In the genomic region with DNA sequence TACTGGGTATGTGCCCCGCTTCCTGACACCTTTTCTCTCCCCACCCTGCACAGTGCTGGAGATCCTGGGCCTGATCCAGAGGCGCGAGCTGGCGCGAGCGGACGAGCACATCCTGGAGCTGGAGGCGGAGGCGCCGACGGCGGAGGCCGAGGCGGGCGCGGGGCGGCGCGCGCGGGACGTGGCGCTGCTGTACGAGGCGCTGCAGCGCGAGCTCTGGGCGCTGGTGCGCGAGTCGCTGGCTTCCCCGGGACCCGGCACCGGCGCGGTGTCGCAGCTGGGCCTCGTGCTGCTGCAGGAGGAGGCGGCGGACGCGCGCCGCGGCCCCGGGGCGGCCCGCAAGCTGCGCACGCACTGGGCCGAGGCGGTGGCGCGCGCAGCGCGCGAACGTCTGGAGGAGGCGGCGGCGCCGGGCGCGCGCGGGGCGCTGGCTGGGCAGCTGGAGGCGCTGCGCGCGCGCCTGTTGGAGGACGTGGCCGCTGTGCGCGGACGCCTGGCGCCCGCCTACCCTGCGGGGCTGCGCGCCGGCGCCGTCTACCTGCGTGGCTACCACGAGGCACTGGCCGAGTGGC, we compare ENCODE assay signal across 9 mouse cellular contexts. TPM values are rescaled to one million over a fixed set of nuclear protein-coding genes. Genes with fewer than 3 reads are reported as not detected.
DNase-seq lines count a peak whose midpoint lies in the region; ATAC-seq and TF ChIP-seq lines count a peak whose summit lies in the region.
"Had no signal": no experiment of that assay in that cellular context is flagged by ENCODE, and none has a peak within 500 bp of the region (broad histone marks: within the 10 kb centered on the region; RNA-seq: fewer than 3 reads in every experiment).

No protein-coding gene starts in this region.

- TF ChIP-seq CTCF in brain, embryonic 14.5 days (IDR thresholded peaks at IDR 0.05; ENCODE audit: borderline replicate concordance, extremely low read depth, insufficient read depth, insufficient read length) = no peak

- ATAC-seq in embryonic facial prominence, embryonic 14.5 days (ENCODE audit: low read depth) = peak; percentile 89
- ATAC-seq in kidney, embryonic 14.5 days (ENCODE audit: low FRiP score, low TSS enrichment) = peak; percentile 88
- peak; percentile 85 for ATAC-seq in limb, embryonic 15.5 days (ENCODE audit: insufficient number of reproducible peaks, low FRiP score, low TSS enrichment, low read depth)
- ATAC-seq in midbrain, embryonic 16.5 days = peak; percentile 92
- ATAC-seq in inflammation-experienced regulatory T-cells, adult 6 months = no peak

- H3K27me3 ChIP-seq in embryonic facial prominence, embryonic 14.5 days (replicated peaks; ENCODE audit: control insufficient read depth, insufficient read depth, low read length) = peaks cover 43% of the 10 kb centered on the region
- H3K27me3 ChIP-seq in kidney, embryonic 14.5 days (ENCODE audit: control insufficient read depth, insufficient read depth, low read length) = peaks cover 27% of the 10 kb centered on the region
- peaks cover 45% of the 10 kb centered on the region for H3K27me3 ChIP-seq in limb, embryonic 15.5 days
- peaks cover 50% of the 10 kb centered on the region for H3K27me3 ChIP-seq in midbrain, embryonic 16.5 days (ENCODE audit: control insufficient read depth, insufficient read depth, low read depth, low read length)

- under 1% methylated on average over 13 of the region's 89 CpGs for WGBS in embryonic facial prominence, embryonic 14.5 days
- WGBS in kidney, embryonic 14.5 days = 0% methylated on average over 72 of the region's 89 CpGs
- under 1% methylated on average over 76 of the region's 89 CpGs for WGBS in limb, embryonic 15.5 days
- under 1% methylated on average over 67 of the region's 89 CpGs for WGBS in midbrain, embryonic 16.5 days

- H3K36me3 ChIP-seq in embryonic facial prominence, embryonic 14.5 days (ENCODE audit: control insufficient read depth, insufficient read depth, low read length) = no peaks in the 10 kb centered on the region
- H3K36me3 ChIP-seq in kidney, embryonic 14.5 days (ENCODE audit: control insufficient read depth, insufficient read depth, low read length) = no peaks in the 10 kb centered on the region
- H3K36me3 ChIP-seq in limb, embryonic 15.5 days = no peaks in the 10 kb centered on the region
- H3K36me3 ChIP-seq in midbrain, embryonic 16.5 days (ENCODE audit: control insufficient read depth, insufficient read depth, low read length) = no peaks in the 10 kb centered on the region

- peak; percentile 52; the same call in 1 of the 2 replicates for TF ChIP-seq POLR2A in brain, embryonic 14.5 days (IDR thresholded peaks at IDR 0.05; ENCODE audit: borderline replicate concordance, extremely low read depth, insufficient read depth, insufficient read length, poor library complexity, severe bottlenecking)

- peak overlapping the region; percentile 77 for H3K27ac ChIP-seq in embryonic facial prominence, embryonic 14.5 days (replicated peaks; ENCODE audit: low read depth, low read length)
- peak overlapping the region; percentile 55; the same call in 1 of the 2 replicates for H3K27ac ChIP-seq in kidney, embryonic 14.5 days (ENCODE audit: low read depth, low read length)
- peak overlapping the region; percentile 87 for H3K27ac ChIP-seq in limb, embryonic 15.5 days
- H3K27ac ChIP-seq in midbrain, embryonic 16.5 days (ENCODE audit: low read length) = peak overlapping the region; percentile 84
- H3K27ac ChIP-seq: macrophage had no signal

- peak; percentile 91 for DNase-seq in brain, embryonic 14.5 days (ENCODE audit: low read depth)
- peak; percentile 93 for DNase-seq in embryonic facial prominence, embryonic 14.5 days (ENCODE audit: low spot score)
- DNase-seq in heart, adult 9 months (ENCODE audit: low spot score in 2 of 2) = peak; percentile 79 to 80
- DNase-seq in spleen, postnatal 36 days (ENCODE audit: low spot score in 2 of 2) = peak; percentile 31 to 36

- peak overlapping the region; percentile 55 for H3K4me3 ChIP-seq in embryonic facial prominence, embryonic 14.5 days (ENCODE audit: low read depth, low read length)
- peak overlapping the region; percentile 55 for H3K4me3 ChIP-seq in kidney, embryonic 14.5 days (ENCODE audit: low read length)
- peak overlapping the region; percentile 59 for H3K4me3 ChIP-seq in limb, embryonic 15.5 days
- H3K4me3 ChIP-seq in midbrain, embryonic 16.5 days (ENCODE audit: low read depth, low read length) = peak overlapping the region; percentile 52

- peak overlapping the region; percentile 90 for H3K4me2 ChIP-seq in embryonic facial prominence, embryonic 14.5 days (ENCODE audit: low read depth, low read length)
- H3K4me2 ChIP-seq in kidney, embryonic 14.5 days (replicated peaks; ENCODE audit: low read depth, low read length) = peak overlapping the region; percentile 92
- H3K4me2 ChIP-seq in limb, embryonic 15.5 days = peak overlapping the region; percentile 93
- peak overlapping the region; percentile 66 for H3K4me2 ChIP-seq in midbrain, embryonic 16.5 days (ENCODE audit: low read length)

- no peaks in the 10 kb centered on the region for H3K4me1 ChIP-seq in embryonic facial prominence, embryonic 14.5 days (ENCODE audit: control insufficient read depth, insufficient read depth, low read length)
- no peaks in the 10 kb centered on the region for H3K4me1 ChIP-seq in kidney, embryonic 14.5 days (ENCODE audit: control insufficient read depth, insufficient read depth, low read length)
- H3K4me1 ChIP-seq in limb, embryonic 15.5 days = peaks cover 31% of the 10 kb centered on the region
- no peaks in the 10 kb centered on the region for H3K4me1 ChIP-seq in midbrain, embryonic 16.5 days (ENCODE audit: control insufficient read depth, insufficient read depth, low read length)

- 0 out of 2 replicates have a peak, but pooled peaks cover 4% of the 10 kb centered on the region for H3K9me3 ChIP-seq in embryonic facial prominence, embryonic 14.5 days (ENCODE audit: control insufficient read depth, low read length)
- H3K9me3 ChIP-seq in kidney, embryonic 14.5 days (ENCODE audit: control insufficient read depth, low read length) = no peaks in the 10 kb centered on the region
- H3K9me3 ChIP-seq in limb, embryonic 15.5 days = no peaks in the 10 kb centered on the region
- H3K9me3 ChIP-seq in midbrain, embryonic 16.5 days (replicated peaks; ENCODE audit: control insufficient read depth, low read length, poor library complexity, severe bottlenecking) = no peaks in the 10 kb centered on the region

- H3K9ac ChIP-seq in embryonic facial prominence, embryonic 14.5 days (ENCODE audit: low read depth, low read length) = peak overlapping the region; percentile 75
- peak overlapping the region; percentile 72 for H3K9ac ChIP-seq in kidney, embryonic 14.5 days (ENCODE audit: low read depth, low read length)
- peak overlapping the region; percentile 65 for H3K9ac ChIP-seq in limb, embryonic 15.5 days
- peak overlapping the region; percentile 68 for H3K9ac ChIP-seq in midbrain, embryonic 16.5 days (ENCODE audit: low read depth, low read length)

RNA-seq across cellular contexts. Expression of a gene that starts 10.8 kb away (rescaled TPM):
- 0.91 and 1.0 TPM in 2 replicates for polyA plus RNA-seq in brain, embryonic 14.5 days (2012; rRNA removed)
- polyA plus RNA-seq in embryonic facial prominence, embryonic 14.5 days (2014; fragmentation: Nextera tagmentation; extraction: Ambion mirVana) = 1.4 and 1.7 TPM in 2 replicates
- 3.5 and 3.7 TPM in 2 replicates for polyA plus RNA-seq in kidney, embryonic 14.5 days (2014; fragmentation: Nextera tagmentation; extraction: Ambion mirVana)
- polyA plus RNA-seq in limb, embryonic 15.5 days (2015; fragmentation: Nextera tagmentation; extraction: Ambion mirVana) = 1.4 and 1.6 TPM in 2 replicates
- 0.12 and 0.45 TPM in 2 replicates for polyA plus RNA-seq in midbrain, embryonic 16.5 days (2015; fragmentation: Nextera tagmentation; extraction: Ambion mirVana)
- polyA plus RNA-seq in inflammation-experienced regulatory T-cells, adult 6 months (2017; shearing (Covaris generic)) = not detected
- polyA plus RNA-seq: macrophage had no signal

RNA-seq across cellular contexts. Expression of a gene that starts 15.3 kb away (rescaled TPM):
- 50.7 and 67.0 TPM in 2 replicates for polyA plus RNA-seq in brain, embryonic 14.5 days (2012; rRNA removed)
- 10.5 and 10.9 TPM in 2 replicates for polyA plus RNA-seq in embryonic facial prominence, embryonic 14.5 days (2014; fragmentation: Nextera tagmentation; extraction: Ambion mirVana)
- polyA plus RNA-seq in kidney, embryonic 14.5 days (2014; fragmentation: Nextera tagmentation; extraction: Ambion mirVana) = 10.4 and 12.1 TPM in 2 replicates
- 8.2 and 9.3 TPM in 2 replicates for polyA plus RNA-seq in limb, embryonic 15.5 days (2015; fragmentation: Nextera tagmentation; extraction: Ambion mirVana)
- 14.8 and 16.2 TPM in 2 replicates for polyA plus RNA-seq in midbrain, embryonic 16.5 days (2015; fragmentation: Nextera tagmentation; extraction: Ambion mirVana)
- polyA plus RNA-seq in inflammation-experienced regulatory T-cells, adult 6 months (2017; shearing (Covaris generic)) = 1 to 10 TPM in 1 of 3 experiments, under 1 TPM in 2; 0.87 to 1.3 (median 0.89) TPM

RNA-seq across cellular contexts. Expression of a gene that starts 34.2 kb away (rescaled TPM):
- 11.2 and 14.6 TPM in 2 replicates for polyA plus RNA-seq in brain, embryonic 14.5 days (2012; rRNA removed)
- polyA plus RNA-seq in embryonic facial prominence, embryonic 14.5 days (2014; fragmentation: Nextera tagmentation; extraction: Ambion mirVana) = 0.74 and 0.93 TPM in 2 replicates
- 1.4 and 2.4 TPM in 2 replicates for polyA plus RNA-seq in kidney, embryonic 14.5 days (2014; fragmentation: Nextera tagmentation; extraction: Ambion mirVana)
- polyA plus RNA-seq in limb, embryonic 15.5 days (2015; fragmentation: Nextera tagmentation; extraction: Ambion mirVana) = 1.8 and 2.0 TPM in 2 replicates
- 3.9 and 4.2 TPM in 2 replicates for polyA plus RNA-seq in midbrain, embryonic 16.5 days (2015; fragmentation: Nextera tagmentation; extraction: Ambion mirVana)
- under 1 TPM; 0.63 to 0.99 (median 0.65) TPM for polyA plus RNA-seq in inflammation-experienced regulatory T-cells, adult 6 months (2017; shearing (Covaris generic))

RNA-seq across cellular contexts. Expression of a gene that starts 34.2 kb away (rescaled TPM):
- polyA plus RNA-seq in brain, embryonic 14.5 days (2012; rRNA removed) = 29.0 and 38.3 TPM in 2 replicates
- 61.8 and 67.3 TPM in 2 replicates for polyA plus RNA-seq in embryonic facial prominence, embryonic 14.5 days (2014; fragmentation: Nextera tagmentation; extraction: Ambion mirVana)
- 63.7 and 70.2 TPM in 2 replicates for polyA plus RNA-seq in kidney, embryonic 14.5 days (2014; fragmentation: Nextera tagmentation; extraction: Ambion mirVana)
- polyA plus RNA-seq in limb, embryonic 15.5 days (2015; fragmentation: Nextera tagmentation; extraction: Ambion mirVana) = 94.7 and 97.9 TPM in 2 replicates
- 30.5 and 31.9 TPM in 2 replicates for polyA plus RNA-seq in midbrain, embryonic 16.5 days (2015; fragmentation: Nextera tagmentation; extraction: Ambion mirVana)
- 10 to 100 TPM; 24.6 to 47.8 (median 43.3) TPM for polyA plus RNA-seq in inflammation-experienced regulatory T-cells, adult 6 months (2017; shearing (Covaris generic))

RNA-seq across cellular contexts. Expression of a gene that starts 43.7 kb away (rescaled TPM):
- 0.51 and 0.68 TPM in 2 replicates for polyA plus RNA-seq in brain, embryonic 14.5 days (2012; rRNA removed)
- 0.14 and 0.42 TPM in 2 replicates for polyA plus RNA-seq in embryonic facial prominence, embryonic 14.5 days (2014; fragmentation: Nextera tagmentation; extraction: Ambion mirVana)
- polyA plus RNA-seq in kidney, embryonic 14.5 days (2014; fragmentation: Nextera tagmentation; extraction: Ambion mirVana) = 0.13 and 0.27 TPM in 2 replicates
- 1.7 and 2.5 TPM in 2 replicates for polyA plus RNA-seq in limb, embryonic 15.5 days (2015; fragmentation: Nextera tagmentation; extraction: Ambion mirVana)
- 0.88 and 0.92 TPM in 2 replicates for polyA plus RNA-seq in midbrain, embryonic 16.5 days (2015; fragmentation: Nextera tagmentation; extraction: Ambion mirVana)
- polyA plus RNA-seq in inflammation-experienced regulatory T-cells, adult 6 months (2017; shearing (Covaris generic)) = not detected
- polyA plus RNA-seq: macrophage had no signal

Comparison
In these comparisons a context has a peak if more than half of its experiments do, and no peak if none do; other contexts are left out.
1. DNase-seq: peak in every context shown above with its lines; median percentile 93 in embryonic facial prominence, embryonic 14.5 days; 91 in brain, embryonic 14.5 days; 80 in heart, adult 9 months; 34 in spleen, postnatal 36 days.